Mouse (Mus musculus) cortical plate, adult 2 months (tissue): ENCODE measurements around the gene Npas1. TPM values are rescaled to one million over a fixed set of nuclear protein-coding genes. Genes with fewer than 3 reads are reported as not detected.

Experiments used
- H3K27ac ChIP-seq: fragments of 200-500 bp; 2 replicates; pipeline ENCODE4 v1.5.1; 2012; ENCODE audit warnings: low read length, control low read depth, inconsistent platforms; ENCODE audit not compliant: insufficient read depth
- H3K4me1 ChIP-seq: fragments of 200-500 bp; 2 replicates; pipeline ENCODE4 v1.6.1; 2011; ENCODE audit warnings: low read length; ENCODE audit not compliant: control insufficient read depth, insufficient read depth
- H3K4me3 ChIP-seq: fragments of 200-500 bp; 2 replicates; pipeline ENCODE4 v1.5.1; 2011; ENCODE audit warnings: mild to moderate bottlenecking, low read length, control low read depth; ENCODE audit not compliant: insufficient read depth
- CTCF ChIP-seq: fragments of 200-500 bp; IDR thresholded peaks from 2 replicates; pipeline ENCODE4 v1.5.1; 2011; ENCODE audit warnings: mild to moderate bottlenecking, control low read depth, low read length; ENCODE audit not compliant: insufficient read depth; ENCODE audit errors: extremely low read depth
- POLR2A ChIP-seq: fragments of 200-500 bp; IDR thresholded peaks from 2 replicates; pipeline ENCODE4 v1.6.1; 2011; ENCODE audit warnings: mild to moderate bottlenecking, low read length, control low read depth; ENCODE audit not compliant: insufficient read depth; ENCODE audit errors: extremely low read depth
- polyA plus RNA-seq: library from polyadenylated mRNA; depleted of rRNA; stranded (reverse); fragments of >200 nt; gene quantifications from 2 replicates; pipeline ENCODE4 v1.2.3, GENCODE M21; 2012; rRNA removed

Gene Npas1
- 10.7 and 13.0 TPM in 2 replicates for polyA plus RNA-seq

DNA sequence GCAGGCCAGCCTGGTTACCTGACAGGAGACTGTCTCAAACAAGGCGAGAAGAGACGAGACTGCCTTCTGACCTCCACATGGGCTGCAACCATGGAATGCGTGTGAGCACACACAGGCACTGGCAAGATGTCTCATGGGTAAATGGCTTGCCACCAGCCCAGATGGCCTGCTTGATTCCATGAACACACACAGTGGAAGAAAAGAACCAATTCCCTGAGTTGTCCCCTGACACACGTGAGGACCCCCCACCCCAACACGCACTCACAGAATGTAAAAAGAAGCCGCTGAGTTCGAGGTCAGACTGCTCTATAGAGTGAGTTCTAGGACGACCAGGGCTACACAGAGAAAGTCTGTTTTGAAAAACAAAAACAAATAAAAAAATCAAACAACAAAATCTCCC, at the start of gene Npas1:
TSS of gene Npas1 (minus strand) at position 101 of the 400 bp plus-strand sequence.
- TF ChIP-seq POLR2A (no peak), CTCF (no peak)
- H3K27ac ChIP-seq: no peak within 1 kb of the TSS
- no peaks in the 10 kb centered on the region for H3K4me1 ChIP-seq
- no peak within 1 kb of the TSS; the same call in 1 of the 2 replicates for H3K4me3 ChIP-seq

DNA sequence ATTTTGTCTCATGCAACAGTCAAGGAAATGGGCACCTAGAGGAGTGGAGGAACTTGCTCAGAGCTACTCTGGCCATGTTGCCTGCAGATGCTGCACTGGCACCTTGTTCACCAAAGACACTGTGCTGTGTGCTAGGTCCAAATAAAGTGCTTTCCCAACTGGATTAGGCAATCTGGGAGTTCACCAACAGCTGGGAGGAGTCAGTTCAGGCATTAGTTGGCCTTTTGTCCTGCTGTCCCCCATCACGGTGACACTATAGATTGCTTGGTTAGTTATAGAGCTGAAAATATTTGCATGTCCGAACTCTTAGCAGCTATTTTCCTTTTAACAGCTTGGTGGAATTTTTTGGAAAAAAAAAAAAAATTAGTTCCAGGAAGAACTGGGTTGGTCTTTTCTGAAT, 48.5 kb upstream of the Npas1 start:
- Histone ChIP-seq H3K4me1 (peaks cover 2% of the 10 kb centered on the region; the same call in 1 of the 2 replicates), H3K4me3 (no peak overlapping the region), H3K27ac (no peak overlapping the region)
- TF ChIP-seq CTCF (no peak), POLR2A (no peak)

DNA sequence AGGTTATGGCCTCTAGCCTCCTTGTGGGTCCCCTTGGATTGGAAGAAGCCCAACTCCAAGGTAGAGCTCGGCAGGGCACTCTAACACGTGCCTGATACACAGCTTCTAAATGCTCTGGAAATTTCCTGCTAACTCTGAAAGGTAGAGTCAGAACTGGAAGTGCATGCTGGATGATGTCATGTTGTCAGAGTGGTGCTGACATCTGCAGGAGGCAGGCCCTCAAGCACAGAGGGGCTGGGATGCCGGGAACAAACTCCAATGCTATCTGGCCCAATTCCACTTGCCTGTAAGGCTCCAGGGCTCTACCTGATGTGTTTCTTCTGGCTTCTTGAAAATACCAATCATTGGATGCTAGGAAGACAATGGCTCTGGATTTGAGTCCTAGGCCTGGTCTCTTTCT, 47.9 kb upstream of the Npas1 start:
- no peak overlapping the region for H3K4me3 ChIP-seq
- no peak overlapping the region for H3K27ac ChIP-seq
- peaks cover 2% of the 10 kb centered on the region; the same call in 1 of the 2 replicates for H3K4me1 ChIP-seq
- TF ChIP-seq CTCF (no peak), POLR2A (no peak)

DNA sequence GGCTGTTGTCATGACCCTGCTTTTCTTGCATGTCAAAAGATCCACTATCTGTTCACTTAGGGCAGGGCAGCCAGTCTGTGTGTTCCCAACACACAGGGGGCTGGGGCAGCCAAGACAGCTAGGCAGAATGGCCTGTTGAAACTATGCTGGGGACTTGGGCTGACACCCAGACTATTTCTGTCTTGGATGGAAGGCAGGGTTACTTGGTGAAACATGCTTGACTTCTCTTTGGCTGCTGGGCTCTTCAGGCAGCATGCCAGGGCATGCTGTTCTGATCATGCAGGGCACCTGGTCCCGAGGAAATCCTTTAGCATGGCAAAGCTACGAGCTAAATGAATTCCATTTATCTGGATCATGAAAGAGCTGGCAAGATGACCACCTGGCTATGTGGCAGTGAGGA, 46.8 kb upstream of the Npas1 start:
- no peak for TF ChIP-seq CTCF
- TF ChIP-seq POLR2A: no peak

DNA sequence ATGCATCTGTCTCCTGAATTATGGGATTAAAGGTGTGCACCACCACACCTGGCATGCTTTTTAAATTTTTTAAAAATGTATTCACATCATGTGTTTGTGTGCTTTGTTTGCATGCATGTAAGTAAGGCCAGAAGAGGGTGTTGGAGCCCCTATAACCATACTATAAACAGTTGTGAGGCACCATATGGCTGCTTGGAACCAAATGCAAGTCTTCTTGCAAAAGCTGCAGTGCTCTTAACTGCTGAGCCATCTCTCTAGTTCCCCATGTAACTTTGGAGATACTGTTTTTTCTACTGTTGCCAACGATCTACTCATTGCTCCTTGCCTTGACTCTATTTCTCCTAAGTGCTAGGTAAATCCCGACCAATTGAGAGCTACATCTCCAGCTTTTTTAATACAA, 41.8 kb upstream of the Npas1 start:
- peaks cover 3% of the 10 kb centered on the region; the same call in 1 of the 2 replicates for H3K4me1 ChIP-seq
- H3K4me3 ChIP-seq: no peak overlapping the region
- no peak overlapping the region for H3K27ac ChIP-seq
- no peak for TF ChIP-seq CTCF
- no peak for TF ChIP-seq POLR2A

More for the DNA sequence above, 46.8 kb upstream of the Npas1 start:
- Histone ChIP-seq H3K27ac (no peak overlapping the region), H3K4me1 (peaks cover 3% of the 10 kb centered on the region; the same call in 1 of the 2 replicates), H3K4me3 (no peak overlapping the region)

DNA sequence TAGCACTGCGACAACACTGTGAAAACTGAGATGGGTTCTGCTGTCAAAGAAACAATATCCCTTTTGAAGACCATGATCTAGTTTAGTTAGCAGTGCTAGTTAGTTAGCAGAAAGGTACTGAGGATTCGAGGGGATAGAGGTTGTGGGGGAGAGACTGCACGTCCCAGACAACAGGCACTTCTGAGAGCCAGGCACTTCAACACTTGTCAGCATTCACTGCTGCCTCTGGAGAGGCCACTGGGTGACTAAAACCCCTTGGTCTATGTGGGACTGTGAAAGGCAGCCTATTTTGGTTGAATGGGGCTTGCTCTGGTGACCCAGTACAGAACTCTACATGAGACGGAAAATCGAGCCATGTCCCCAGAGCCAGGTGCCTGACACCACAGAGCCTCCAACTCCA, 39.7 kb upstream of the Npas1 start:
- no peak overlapping the region for H3K4me3 ChIP-seq
- TF ChIP-seq CTCF (no peak), POLR2A (no peak)
- peaks cover 1% of the 10 kb centered on the region; the same call in 1 of the 2 replicates for H3K4me1 ChIP-seq
- no peak overlapping the region for H3K27ac ChIP-seq

DNA sequence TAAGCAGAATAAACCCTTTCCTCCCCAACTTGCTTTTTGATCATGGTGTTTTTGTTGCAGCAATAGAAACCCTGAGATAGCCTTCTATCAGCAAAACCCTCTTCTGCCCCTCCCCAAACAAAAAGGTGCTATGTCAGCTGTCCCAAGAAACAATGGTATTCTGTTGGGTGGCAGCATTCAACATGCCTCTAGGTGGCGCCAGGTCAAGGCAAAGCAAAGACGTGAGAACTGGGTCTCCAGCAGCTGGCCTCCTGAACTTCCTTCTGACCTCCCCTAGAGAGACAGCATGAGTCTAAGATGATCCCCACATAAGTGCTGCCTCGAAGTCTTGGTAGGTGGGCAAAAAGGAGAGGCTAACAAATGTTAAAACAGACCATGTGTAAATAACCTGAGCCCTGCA, 29.8 kb upstream of the Npas1 start:
- no peak overlapping the region for H3K27ac ChIP-seq

DNA sequence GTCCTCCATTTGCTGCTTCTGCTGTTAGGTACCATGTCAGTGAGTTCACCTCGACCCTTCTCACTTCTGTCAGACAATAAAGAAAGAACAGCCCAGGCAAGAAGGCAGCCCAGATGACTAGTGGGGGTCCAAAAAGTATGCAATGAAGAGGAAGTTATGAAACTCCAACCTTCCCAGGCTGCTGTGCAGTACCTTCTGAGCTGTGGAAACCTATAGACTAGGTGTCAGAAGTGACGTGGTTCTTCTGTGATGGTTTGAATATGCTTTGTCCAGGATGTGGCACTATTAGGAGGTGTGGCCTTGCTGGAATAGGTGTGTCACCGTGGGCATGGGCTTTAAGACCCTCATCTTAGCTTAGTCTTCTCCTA, 27.7 kb upstream of the Npas1 start:
- no peak overlapping the region for H3K4me3 ChIP-seq
- no peaks in the 10 kb centered on the region for H3K4me1 ChIP-seq
- no peak overlapping the region for H3K27ac ChIP-seq
- TF ChIP-seq CTCF: no peak
- no peak for TF ChIP-seq POLR2A

More for the DNA sequence above, 29.8 kb upstream of the Npas1 start:
- H3K4me3 ChIP-seq: no peak overlapping the region
- TF ChIP-seq POLR2A (no peak), CTCF (peak; percentile 58)
- no peaks in the 10 kb centered on the region for H3K4me1 ChIP-seq

DNA sequence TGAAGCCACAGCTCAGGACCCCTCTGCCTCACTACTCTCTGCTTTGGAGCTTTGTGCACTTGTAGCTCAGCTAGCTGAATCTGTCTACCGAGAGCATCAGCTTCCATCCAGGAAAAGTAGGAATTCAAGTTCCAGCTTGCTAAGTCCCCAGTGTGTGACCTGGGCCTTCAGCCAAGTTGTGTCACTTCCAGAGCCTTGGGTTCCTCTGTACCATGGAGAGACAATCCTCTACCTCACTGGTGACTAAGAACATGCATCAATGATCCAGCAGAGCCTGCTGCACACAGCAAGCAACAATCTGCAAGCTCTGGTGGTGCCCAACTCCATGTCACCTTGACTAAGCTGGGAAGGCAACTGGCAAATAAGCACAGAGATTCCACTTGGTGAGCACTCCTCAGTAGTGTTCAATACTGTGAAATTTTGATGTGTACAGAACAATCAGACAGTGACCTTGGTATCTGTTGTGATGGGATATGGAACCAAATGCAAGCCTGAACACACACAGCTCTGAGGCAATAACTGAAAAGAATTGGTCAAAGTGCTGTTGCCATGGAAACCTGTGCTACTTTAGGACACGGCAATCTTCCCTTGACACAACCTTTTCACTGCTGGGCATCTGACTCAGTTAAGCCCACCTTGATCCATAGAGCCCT, 27.2 kb upstream of the Npas1 start:
- H3K27ac ChIP-seq: no peak overlapping the region

DNA sequence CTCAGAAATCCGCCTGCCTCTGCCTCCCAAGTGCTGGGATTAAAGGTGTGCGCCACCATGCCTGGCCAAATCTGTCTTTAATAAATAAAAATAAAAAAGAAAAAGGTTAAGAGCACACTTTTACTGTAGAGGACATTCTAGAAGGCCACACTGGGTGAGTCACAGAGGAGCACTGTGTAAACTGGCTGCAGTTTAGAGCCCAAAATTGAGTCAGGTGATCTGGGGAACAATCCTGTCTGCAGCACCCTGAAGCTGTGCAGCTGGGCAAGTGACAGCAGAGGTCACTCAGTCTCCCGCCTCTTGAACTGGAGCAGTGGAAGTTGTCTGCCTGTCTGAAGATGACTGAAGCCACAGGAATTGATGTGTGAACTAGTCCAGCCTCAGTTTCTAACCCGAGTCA, 24.0 kb upstream of the Npas1 start:
- Histone ChIP-seq H3K4me1 (0 out of 2 replicates have a peak, but pooled peaks cover 1% of the 10 kb centered on the region), H3K4me3 (no peak overlapping the region), H3K27ac (no peak overlapping the region)
- no peak for TF ChIP-seq CTCF
- TF ChIP-seq POLR2A: no peak

More for the DNA sequence above, 27.2 kb upstream of the Npas1 start:
- TF ChIP-seq POLR2A (no peak), CTCF (no peak)
- no peak overlapping the region for H3K4me3 ChIP-seq
- H3K4me1 ChIP-seq: 0 out of 2 replicates have a peak, but pooled peaks cover 1% of the 10 kb centered on the region
